Mouse (Mus musculus) liver, embryonic 14.5 days (tissue): ENCODE results near the gene Nlgn2. TPM values are rescaled to one million over a fixed set of nuclear protein-coding genes. Genes with fewer than 3 reads are reported as not detected.

ENCODE experiments used
- ATAC-seq: fragments of 200-750 bp; cut with Nextera tagmentation; 2 replicates; pipeline ENCODE4 v1.8.0; 2017; ENCODE audit warnings: moderate number of reproducible peaks, mild to moderate bottlenecking, moderate library complexity; ENCODE audit not compliant: insufficient read depth
- DNase-seq, 3 experiments: peaks; one replicate each; pipeline ENCODE4 v3.0.0-alpha.2; 2012 to 2013; ENCODE audit warnings: low read depth in 3 of 3, low spot score in 3 of 3
- H3K27ac ChIP-seq: fragments of 300-500 bp; sonication (generic); 2 replicates; pipeline ENCODE4 v1.5.1; 2014; ENCODE audit warnings: moderate library complexity, mild to moderate bottlenecking, control low read depth, inconsistent platforms
- H3K27me3 ChIP-seq: fragments of 300-500 bp; sonication (generic); 2 replicates; pipeline ENCODE4 v1.6.1; 2014; ENCODE audit warnings: mild to moderate bottlenecking, low read length, moderate library complexity; ENCODE audit not compliant: control insufficient read depth, insufficient read depth
- H3K36me3 ChIP-seq: fragments of 300-500 bp; sonication (generic); replicated peaks from 2 replicates; pipeline ENCODE4 v1.6.1; 2014; ENCODE audit warnings: low read depth; ENCODE audit not compliant: control insufficient read depth, insufficient read depth
- H3K4me1 ChIP-seq, 2 experiments: fragments of 200-500 bp in 1 of 2; fragments of 300-500 bp in 1 of 2; sonication (generic) in 1 of 2; replicated peaks; 2 replicates each; pipeline ENCODE4 v1.6.1; 2012 to 2014; ENCODE audit warnings: antibody characterized with exemption in 1 of 2, inconsistent platforms in 1 of 2, low read length in 1 of 2; ENCODE audit not compliant: control insufficient read depth in 2 of 2, insufficient read depth in 2 of 2
- H3K4me2 ChIP-seq: fragments of 300-500 bp; sonication (generic); 2 replicates; pipeline ENCODE4 v1.6.1; 2014; ENCODE audit warnings: low read depth, mild to moderate bottlenecking, control low read depth, moderate library complexity
- H3K4me3 ChIP-seq, 2 experiments: fragments of 200-500 bp in 1 of 2; fragments of 300-500 bp in 1 of 2; sonication (generic) in 1 of 2; 2 replicates each; pipeline ENCODE4 v1.5.1; 2012 to 2014; ENCODE audit warnings: low read depth in 2 of 2, low read length in 2 of 2, mild to moderate bottlenecking in 2 of 2, control low read depth in 1 of 2, inconsistent platforms in 1 of 2, moderate library complexity in 1 of 2; ENCODE audit not compliant: insufficient read depth in 1 of 2
- H3K9ac ChIP-seq: fragments of 300-500 bp; sonication (generic); replicated peaks from 2 replicates; pipeline ENCODE4 v1.6.1; 2014; ENCODE audit warnings: mild to moderate bottlenecking, control low read depth, moderate library complexity
- H3K9me3 ChIP-seq: fragments of 300-500 bp; sonication (generic); 2 replicates; pipeline ENCODE4 v1.6.1; 2016; ENCODE audit warnings: low read length, mixed read lengths; ENCODE audit not compliant: control insufficient read depth
- CTCF ChIP-seq: IDR thresholded peaks from 2 replicates; pipeline ENCODE4 v1.5.1; 2016; ENCODE audit warnings: antibody characterized with exemption, low read depth, control low read depth
- EP300 ChIP-seq: IDR thresholded peaks from 2 replicates; pipeline ENCODE4 v1.6.1; 2016; ENCODE audit warnings: antibody characterized with exemption, low read depth
- WGBS: fragments of 180-500 bp; shearing (Covaris S2); extraction: QIAGEN DNeasy Blood & Tissue Kit; methylation state at CpG from one replicate; pipeline ENCODE4 v1.1.7; 2014; ENCODE audit not compliant: insufficient replicate concordance; 5-methylcytosine and 5-hydroxymethylcytosine counted together
- polyA plus RNA-seq, 2 experiments: library from polyadenylated mRNA; depleted of rRNA in 1 of 2; stranded (reverse) in 1 of 2; unstranded in 1 of 2; fragments of >200 nt; fragmentation: Nextera tagmentation in 1 of 2; extraction: Ambion mirVana in 1 of 2; gene quantifications; 2 replicates each; pipeline versions ENCODE4 v1.2.1 to v1.2.3; 2012 to 2014

The Nlgn2 gene
- polyA plus RNA-seq, 2 experiments: 0.48 to 2.0 TPM

GRCm38 (mm10) chr11:69807641-69808040 is 29.9 kb downstream of the Nlgn2 start:
- ATAC-seq: no peak
- no peak overlapping the region for H3K4me2 ChIP-seq
- H3K4me1 ChIP-seq: no peaks in the 10 kb centered on the region; a peak in 2 of 4 replicates
- DNase-seq: no peak
- WGBS: 59% methylated on average over 2 of the region's 2 CpGs
- no peak overlapping the region for H3K9ac ChIP-seq
- H3K36me3 ChIP-seq: no peaks in the 10 kb centered on the region
- no peaks in the 10 kb centered on the region; the same call in 1 of the 2 replicates for H3K9me3 ChIP-seq
- peaks cover 41% of the 10 kb centered on the region for H3K27me3 ChIP-seq
- H3K4me3 ChIP-seq: no peak overlapping the region
- H3K27ac ChIP-seq: no peak overlapping the region
- TF ChIP-seq CTCF: no peak
- no peak for TF ChIP-seq EP300

GRCm38 (mm10) chr11:69806378-69806777 is 31.2 kb downstream of the Nlgn2 start:
- H3K9me3 ChIP-seq: no peaks in the 10 kb centered on the region; the same call in 1 of the 2 replicates
- ATAC-seq: no peak
- H3K4me2 ChIP-seq: no peak overlapping the region
- H3K27me3 ChIP-seq: peaks cover 53% of the 10 kb centered on the region
- H3K4me1 ChIP-seq: no peaks in the 10 kb centered on the region; a peak in 2 of 4 replicates
- H3K27ac ChIP-seq: no peak overlapping the region
- WGBS: 70% methylated on average over 4 of the region's 4 CpGs
- H3K36me3 ChIP-seq: no peaks in the 10 kb centered on the region
- no peak for DNase-seq
- H3K4me3 ChIP-seq: no peak overlapping the region
- TF ChIP-seq EP300: no peak
- peak; percentile 60 for TF ChIP-seq CTCF
- H3K9ac ChIP-seq: no peak overlapping the region

GRCm38 (mm10) chr11:69804972-69805909 is 32.3 kb downstream of the Nlgn2 start, which contains the start of gene Tmem102:
TSS of gene Tmem102 (minus strand) at chr11:69805624.
- Histone ChIP-seq H3K9me3 (no peaks in the 10 kb centered on the region), H3K27me3 (peaks cover 65% of the 10 kb centered on the region), H3K27ac (no peak within 1 kb of the TSS), H3K4me3 (0 out of 4 replicates have a peak within 1 kb of the TSS, but pooled peaks of 1 of the 2 experiments have one; percentile 14), H3K4me2 (peak within 1 kb of the TSS; percentile 65), H3K36me3 (no peaks in the 10 kb centered on the region), H3K4me1 (no peaks in the 10 kb centered on the region; a peak in 2 of 4 replicates), H3K9ac (no peak within 1 kb of the TSS)
- 21% methylated on average over 29 of the region's 29 CpGs for WGBS
- ATAC-seq (no peak), DNase-seq (no peak)
- TF ChIP-seq CTCF: no peak
- no peak for TF ChIP-seq EP300

GRCm38 (mm10) chr11:69804652-69804940 is 33.0 kb downstream of the Nlgn2 start:
- Histone ChIP-seq H3K4me1 (no peaks in the 10 kb centered on the region; a peak in 2 of 4 replicates), H3K4me3 (no peak overlapping the region), H3K36me3 (no peaks in the 10 kb centered on the region), H3K9ac (no peak overlapping the region), H3K4me2 (peak overlapping the region; percentile 65), H3K9me3 (no peaks in the 10 kb centered on the region), H3K27me3 (peaks cover 71% of the 10 kb centered on the region), H3K27ac (no peak overlapping the region)
- no peak for ATAC-seq
- whole genome bisulfite sequencing: 20% methylated on average over 12 of the region's 12 CpGs
- TF ChIP-seq EP300: no peak
- no peak for TF ChIP-seq CTCF
- DNase-seq: no peak
